Mouse (Mus musculus) liver, postnatal 0 days (tissue): ENCODE results near the gene Prkag2. TPM values are rescaled to one million over a fixed set of nuclear protein-coding genes. Genes with fewer than 3 reads are reported as not detected.

Experiments used
- ATAC-seq: fragments of 200-750 bp; cut with Nextera tagmentation; 2 replicates; pipeline ENCODE4 v1.8.0; 2017; ENCODE audit warnings: mild to moderate bottlenecking, moderate library complexity
- DNase-seq: peaks from one replicate; pipeline ENCODE4 v3.0.0-alpha.2; 2016
- H3K27ac ChIP-seq: fragments of 300-500 bp; sonication (generic); 2 replicates; pipeline ENCODE4 v1.5.1; 2014; ENCODE audit warnings: antibody characterized with exemption, moderate library complexity, mild to moderate bottlenecking, low read depth
- H3K27me3 ChIP-seq: fragments of 300-500 bp; sonication (generic); 2 replicates; pipeline ENCODE4 v1.6.1; 2014; ENCODE audit warnings: low read length, control low read depth, mixed read lengths; ENCODE audit not compliant: insufficient read depth
- H3K36me3 ChIP-seq: fragments of 300-500 bp; sonication (generic); replicated peaks from 2 replicates; pipeline ENCODE4 v1.6.1; 2014; ENCODE audit warnings: mild to moderate bottlenecking, control low read depth, low read length, moderate library complexity, mixed read lengths; ENCODE audit not compliant: insufficient read depth
- H3K4me1 ChIP-seq: fragments of 300-500 bp; sonication (generic); 2 replicates; pipeline ENCODE4 v1.6.1; 2014; ENCODE audit warnings: antibody characterized with exemption, mild to moderate bottlenecking, control low read depth; ENCODE audit not compliant: insufficient read depth
- H3K4me2 ChIP-seq: fragments of 300-500 bp; sonication (generic); 2 replicates; pipeline ENCODE4 v1.6.1; 2014; ENCODE audit warnings: low read depth, mild to moderate bottlenecking, low read length, moderate library complexity, mixed read lengths
- H3K4me3 ChIP-seq: fragments of 300-500 bp; sonication (generic); 2 replicates; pipeline ENCODE4 v1.5.1; 2014; ENCODE audit warnings: low read depth, low read length
- H3K9ac ChIP-seq: fragments of 300-500 bp; sonication (generic); replicated peaks from 2 replicates; pipeline ENCODE4 v1.6.1; 2014; ENCODE audit warnings: mild to moderate bottlenecking, moderate library complexity
- H3K9me3 ChIP-seq: fragments of 300-500 bp; sonication (generic); 2 replicates; pipeline ENCODE4 v1.6.1; 2016; ENCODE audit warnings: mild to moderate bottlenecking, control low read depth, low read length, mixed read lengths
- CTCF ChIP-seq: sonication (generic); IDR thresholded peaks from 2 replicates; pipeline ENCODE4 v1.5.1; 2016; ENCODE audit warnings: antibody characterized with exemption, low read depth
- EP300 ChIP-seq: IDR thresholded peaks from 2 replicates; pipeline ENCODE4 v1.6.1; 2016; ENCODE audit warnings: antibody characterized with exemption, low read depth, mild to moderate bottlenecking
- WGBS: fragments of 180-500 bp; shearing (Covaris S2); extraction: QIAGEN DNeasy Blood & Tissue Kit; methylation state at CpG from one replicate; pipeline ENCODE4 v1.1.7; 2014; ENCODE audit not compliant: insufficient replicate concordance; 5-methylcytosine and 5-hydroxymethylcytosine counted together
- polyA plus RNA-seq: library from polyadenylated mRNA; unstranded; fragments of >200 nt; fragmentation: Nextera tagmentation; extraction: Ambion mirVana; gene quantifications from 2 replicates; pipeline ENCODE4 v1.2.1, GENCODE M21; 2015

Prkag2 gene
- 6.8 and 7.3 TPM in 2 replicates for polyA plus RNA-seq

DNA sequence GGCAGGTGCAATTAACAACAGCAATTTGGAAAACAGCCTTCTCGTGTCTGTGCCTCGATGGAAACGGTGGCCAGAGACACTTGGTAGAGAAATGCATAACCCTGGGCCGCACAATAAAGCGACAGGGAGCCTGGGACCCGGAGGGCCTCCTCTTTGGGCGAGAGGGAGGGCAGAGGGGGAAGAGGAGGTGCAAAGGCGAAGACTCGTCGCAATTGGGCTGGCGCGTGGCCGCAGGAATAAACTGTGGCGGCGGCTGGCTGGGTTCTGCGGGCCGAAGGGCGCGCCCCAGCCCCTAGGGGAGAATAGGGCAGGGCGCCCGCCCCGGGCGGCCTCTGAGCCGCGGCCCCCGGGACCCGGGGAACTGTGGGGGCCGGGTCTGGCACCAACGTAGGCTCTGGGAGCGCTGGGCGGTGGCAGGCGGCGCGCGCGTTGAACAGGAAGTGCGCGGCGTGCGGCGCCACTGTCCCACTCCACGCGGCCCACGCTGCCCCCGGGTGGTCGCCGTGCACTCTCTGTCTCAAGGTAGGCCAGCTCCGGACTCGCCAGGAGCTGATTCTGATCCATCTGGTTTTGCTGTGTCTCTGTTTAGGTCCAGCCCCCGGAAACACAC, at the start of gene Prkag2:
Gene Prkag2, minus strand, starts transcription at position 127 of the 610 bp plus-strand sequence.
- DNase-seq = peak; percentile 74
- Histone ChIP-seq H3K9me3 (no peaks in the 10 kb centered on the region), H3K27me3 (peaks cover 9% of the 10 kb centered on the region; the same call in 1 of the 2 replicates), H3K4me3 (peak within 1 kb of the TSS; percentile 68), H3K9ac (peak within 1 kb of the TSS; percentile 77), H3K4me2 (peak within 1 kb of the TSS; percentile 85), H3K4me1 (peaks cover 20% of the 10 kb centered on the region), H3K36me3 (no peaks in the 10 kb centered on the region), H3K27ac (peak within 1 kb of the TSS; percentile 94)
- 1% methylated on average over 39 of the region's 50 CpGs for WGBS
- peak; percentile 72 for ATAC-seq
- no peak for TF ChIP-seq CTCF
- no peak for TF ChIP-seq EP300

DNA sequence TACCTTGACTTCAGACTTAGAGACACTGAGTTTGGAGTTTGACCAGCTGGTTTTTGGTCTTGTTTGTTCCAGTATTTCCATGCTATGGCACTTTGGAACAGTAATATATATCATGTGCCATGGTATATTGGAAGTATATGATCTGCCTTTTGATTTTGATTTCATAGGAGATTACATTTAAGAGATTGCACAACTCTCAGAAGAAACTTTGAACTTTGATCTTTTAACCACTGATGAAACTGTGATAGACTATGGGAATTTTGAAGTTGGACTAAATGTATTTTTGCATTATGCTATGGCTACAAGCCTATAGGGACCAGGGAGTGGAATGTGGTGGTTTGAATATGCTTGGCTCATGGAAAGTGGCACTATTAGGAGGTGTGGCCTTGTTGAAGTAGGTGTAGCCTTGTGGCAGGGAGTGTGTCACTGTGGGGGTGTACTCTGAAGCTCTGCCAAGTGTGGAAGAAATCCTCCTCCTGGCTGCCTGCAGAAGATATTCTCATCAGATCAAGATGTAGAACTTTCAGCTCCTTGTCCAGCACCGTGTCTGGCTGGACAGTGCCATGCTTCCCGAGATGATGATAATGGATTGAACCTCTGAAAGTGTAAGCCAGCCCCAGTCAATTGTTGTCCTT, 49.0 kb upstream of the Prkag2 start:
- no peak overlapping the region for H3K27ac ChIP-seq
- 65% methylated on average over 2 of the region's 2 CpGs for WGBS
- H3K4me3 ChIP-seq = no peak overlapping the region
- no peak overlapping the region for H3K4me2 ChIP-seq
- H3K36me3 ChIP-seq = no peaks in the 10 kb centered on the region
- H3K9ac ChIP-seq = no peak overlapping the region
- TF ChIP-seq EP300 (no peak), CTCF (no peak)
- H3K27me3 ChIP-seq = no peaks in the 10 kb centered on the region
- no peaks in the 10 kb centered on the region; the same call in 1 of the 2 replicates for H3K4me1 ChIP-seq
- H3K9me3 ChIP-seq = no peaks in the 10 kb centered on the region
- DNase-seq = no peak
- ATAC-seq = no peak

DNA sequence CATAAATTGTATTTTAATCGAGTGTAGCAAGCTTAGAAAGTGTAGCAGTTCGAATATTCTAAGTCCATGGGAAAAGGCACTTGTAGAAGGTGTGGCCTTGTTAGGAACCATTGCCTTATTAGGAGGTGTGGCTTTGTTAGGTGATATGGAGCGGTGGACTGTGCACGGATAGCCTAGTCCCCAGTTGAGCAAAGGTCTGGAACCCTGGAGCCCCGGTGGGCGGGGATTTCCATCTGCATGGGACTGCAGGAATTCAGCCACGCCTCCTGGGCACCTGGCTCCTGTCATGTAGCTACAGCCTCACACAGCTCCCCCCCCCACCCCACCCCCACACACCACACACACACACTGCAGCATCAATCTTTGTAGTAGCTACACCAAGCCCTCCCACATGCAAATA, 46.3 kb upstream of the Prkag2 start:
- TF ChIP-seq CTCF (no peak), EP300 (no peak)
- no peak for DNase-seq
- ATAC-seq = no peak
- no peaks in the 10 kb centered on the region for H3K4me1 ChIP-seq
- no peak overlapping the region for H3K4me2 ChIP-seq
- no peak overlapping the region for H3K27ac ChIP-seq
- no peak overlapping the region for H3K9ac ChIP-seq
- WGBS = 80% methylated on average over 7 of the region's 7 CpGs
- H3K4me3 ChIP-seq = no peak overlapping the region
- H3K36me3 ChIP-seq = no peaks in the 10 kb centered on the region
- no peaks in the 10 kb centered on the region for H3K9me3 ChIP-seq
- no peaks in the 10 kb centered on the region for H3K27me3 ChIP-seq

DNA sequence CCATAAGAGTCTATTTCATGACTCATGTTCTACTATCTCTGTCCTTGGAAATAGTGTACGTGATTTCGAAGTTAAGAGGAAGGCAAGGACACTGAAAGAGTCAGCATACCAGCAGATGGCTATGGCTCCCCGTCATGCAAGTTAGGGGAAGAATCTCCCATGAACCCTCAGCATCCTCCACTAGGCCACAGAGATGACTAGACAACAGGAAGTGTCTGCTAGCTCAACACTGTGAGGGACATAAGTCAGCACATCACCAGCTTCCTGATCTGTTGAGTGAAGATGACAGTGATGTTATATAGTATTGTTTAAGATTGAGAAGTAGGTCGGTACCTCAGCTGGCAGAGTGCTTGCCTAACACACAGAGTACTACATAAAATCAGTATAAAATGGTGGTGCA, 27.4 kb upstream of the Prkag2 start:
- no peak for TF ChIP-seq CTCF
- no peak for TF ChIP-seq EP300
- no peak overlapping the region for H3K27ac ChIP-seq
- no peak overlapping the region for H3K4me2 ChIP-seq
- no peaks in the 10 kb centered on the region for H3K4me1 ChIP-seq
- no peaks in the 10 kb centered on the region for H3K9me3 ChIP-seq
- WGBS = 58% methylated on average over 4 of the region's 4 CpGs
- no peak overlapping the region for H3K9ac ChIP-seq
- no peaks in the 10 kb centered on the region for H3K27me3 ChIP-seq
- no peak for ATAC-seq
- H3K36me3 ChIP-seq = no peaks in the 10 kb centered on the region
- no peak overlapping the region for H3K4me3 ChIP-seq
- DNase-seq = no peak

DNA sequence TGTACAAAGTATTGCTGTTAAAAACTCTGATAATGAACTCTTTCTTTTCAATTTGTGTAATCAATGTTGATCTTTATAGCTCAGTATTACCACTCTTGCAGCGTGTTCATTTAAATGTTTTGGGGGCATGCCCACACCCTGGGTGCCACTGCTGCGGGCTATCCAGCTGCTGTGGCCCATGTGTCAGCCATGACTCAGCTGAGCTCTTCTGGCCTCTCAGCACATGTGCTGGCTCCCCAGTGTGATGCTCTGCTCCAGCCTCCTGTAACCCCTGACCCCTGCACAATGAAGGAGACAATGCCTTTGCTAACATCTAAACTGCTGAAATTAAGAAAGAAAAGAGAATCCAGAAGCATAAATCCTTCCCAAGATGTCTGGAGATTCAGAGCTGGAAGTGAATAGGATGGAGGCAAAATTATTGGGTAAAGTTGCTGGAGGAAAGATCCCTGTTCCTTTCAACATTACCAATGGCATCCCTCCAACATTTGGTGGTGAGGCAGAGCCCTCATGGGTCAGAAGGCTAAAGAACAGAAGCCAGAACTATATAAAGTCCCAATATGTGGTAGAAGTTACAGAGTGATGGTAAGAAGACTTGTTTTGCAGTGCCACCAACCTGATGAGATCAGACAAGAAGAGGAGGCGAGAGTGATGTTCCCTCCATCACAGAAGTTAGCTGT, 25.6 kb upstream of the Prkag2 start:
- WGBS = 70% methylated on average over 3 of the region's 3 CpGs
- Histone ChIP-seq H3K9me3 (no peaks in the 10 kb centered on the region), H3K36me3 (no peaks in the 10 kb centered on the region), H3K27me3 (no peaks in the 10 kb centered on the region), H3K4me1 (no peaks in the 10 kb centered on the region), H3K27ac (no peak overlapping the region), H3K4me2 (no peak overlapping the region), H3K4me3 (no peak overlapping the region), H3K9ac (no peak overlapping the region)
- no peak for DNase-seq
- no peak for TF ChIP-seq EP300
- ATAC-seq = no peak

DNA sequence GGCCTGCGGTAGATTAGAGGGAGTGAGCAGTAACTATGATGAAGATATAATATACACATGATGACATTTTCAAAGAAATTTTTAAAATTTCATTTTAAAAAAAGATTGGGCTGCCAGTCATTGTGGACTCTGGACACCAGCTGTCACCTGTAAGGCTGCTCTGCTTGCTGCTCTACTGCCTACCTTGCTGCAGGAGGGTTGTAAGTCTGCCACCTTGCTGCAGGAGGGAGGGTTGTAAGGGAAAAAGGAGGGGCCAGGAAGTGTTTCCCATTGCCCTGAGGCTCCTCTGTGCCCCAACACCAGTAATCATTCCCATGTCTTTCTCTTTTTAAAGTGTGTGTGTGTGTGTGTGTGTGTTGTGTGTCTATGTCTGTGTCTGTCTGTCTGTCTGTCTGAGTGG, 22.1 kb upstream of the Prkag2 start:
- TF ChIP-seq EP300 = no peak
- 0 out of 2 replicates have a peak, but pooled peaks have one; percentile 10 for TF ChIP-seq CTCF
- no peak for ATAC-seq
- H3K4me2 ChIP-seq = no peak overlapping the region

More for the DNA sequence above, 22.1 kb upstream of the Prkag2 start:
- Histone ChIP-seq H3K4me1 (no peaks in the 10 kb centered on the region), H3K9ac (no peak overlapping the region), H3K27ac (no peak overlapping the region), H3K4me3 (no peak overlapping the region), H3K36me3 (no peaks in the 10 kb centered on the region), H3K27me3 (no peaks in the 10 kb centered on the region), H3K9me3 (no peaks in the 10 kb centered on the region)
- DNase-seq = no peak
- 64% methylated on average over 1 of the region's 1 CpGs for WGBS
